Mouse (Mus musculus): ENCODE measurements around the gene Rpl36al. TPM values are rescaled to one million over a fixed set of nuclear protein-coding genes. Genes with fewer than 3 reads are reported as not detected.

The Rpl36al gene
- polyA plus RNA-seq (2021), result 455 TPM

DNA sequence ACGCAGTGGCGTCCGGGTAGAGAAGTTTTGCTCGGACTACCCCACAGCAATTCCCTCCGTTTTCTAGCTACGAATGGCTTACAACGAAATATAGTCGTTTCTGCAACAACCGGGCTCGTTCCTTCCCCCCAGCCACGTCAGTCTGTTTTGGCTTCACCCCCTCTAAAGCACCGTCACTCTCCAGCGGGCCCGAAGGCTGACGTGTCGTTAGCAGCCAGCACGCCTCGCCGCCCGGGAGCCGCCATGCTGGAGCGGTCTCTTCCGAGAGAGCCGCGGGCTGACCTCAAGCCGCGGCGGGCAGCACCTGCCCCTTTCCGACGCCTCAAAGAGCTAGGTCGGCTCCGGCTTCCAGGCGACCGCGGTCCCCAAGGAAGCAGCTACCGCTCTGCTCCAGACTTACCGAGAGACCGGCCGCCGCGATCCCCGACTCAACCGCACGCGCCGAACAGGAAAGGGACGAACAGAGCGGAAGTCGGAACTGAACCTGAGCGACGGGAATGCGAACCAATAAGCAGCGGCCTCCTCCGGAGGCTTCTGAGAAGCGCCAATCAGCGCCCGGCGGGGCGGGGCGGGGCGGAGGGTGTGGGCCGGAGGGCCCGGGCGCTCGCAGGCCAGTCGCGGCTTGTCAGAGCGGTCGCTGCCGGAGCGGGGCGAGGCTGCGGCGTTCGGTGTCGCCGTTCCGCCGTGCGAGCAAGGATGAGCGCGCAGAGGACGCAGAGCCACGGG is at the start of gene Rpl36al, which contains the start of gene Mgat2:
TSS of gene Rpl36al (minus strand) at position 501 of the 726 bp plus-strand sequence.
TSS of gene Mgat2 (plus strand) at position 575 of the 726 bp plus-strand sequence.
- ATAC-seq, result peak; percentile 98
- DNase-seq (ENCODE audit: low read depth, low spot score), result peak; percentile 89
- no peak for TF ChIP-seq CTCF (IDR thresholded peaks at IDR 0.05)
- in situ Hi-C loops (cut with MboI; ENCODE audit: low pct_unique_long_range_greater_than_20kb), result no loop called here
- no peaks in the 10 kb centered on the region for H3K27me3 ChIP-seq
- POLR2A ChIA-PET, result interaction anchor here (0.6 to 1.6 kb wide), 4 partner anchors 8 to 511 kb away, joined by 3 to 6 read pairs (median 4); partner anchors contain the start of gene Gm49383
- CTCF ChIA-PET, result no interaction called here

DNA sequence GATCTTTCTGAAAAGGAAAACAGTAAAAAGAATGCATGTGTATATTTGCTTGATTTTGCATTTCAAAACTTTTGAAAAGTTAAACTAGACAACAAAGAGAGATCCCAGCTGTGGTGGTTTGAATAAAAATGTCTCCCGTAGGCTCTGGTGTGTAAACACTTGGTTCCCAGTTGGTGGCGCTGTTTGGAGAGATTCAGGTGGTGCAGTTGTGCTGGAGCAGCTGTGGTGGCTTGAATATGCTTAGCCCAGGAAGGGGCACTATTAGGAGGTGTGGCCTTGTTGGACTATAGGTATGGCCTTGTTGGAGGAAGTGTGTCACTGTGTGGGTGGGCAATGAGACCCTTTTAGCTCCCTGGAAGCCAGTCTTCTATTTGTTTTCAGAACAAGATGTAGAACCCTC is 45.4 kb upstream of the Rpl36al start:
- CTCF ChIA-PET, result interaction anchor here (1.6 kb wide), 1 partner anchor 12 kb away, joined by 6 read pairs; the partner anchor contains the start of gene Klhdc1
- ATAC-seq (no peak), DNase-seq (ENCODE audit: low read depth, low spot score) (no peak)
- in situ Hi-C loops (cut with MboI; ENCODE audit: low pct_unique_long_range_greater_than_20kb), result no loop called here
- POLR2A ChIA-PET, result no interaction called here
- peak; percentile 34 for TF ChIP-seq CTCF (IDR thresholded peaks at IDR 0.05)
- H3K27me3 ChIP-seq, result no peaks in the 10 kb centered on the region

DNA sequence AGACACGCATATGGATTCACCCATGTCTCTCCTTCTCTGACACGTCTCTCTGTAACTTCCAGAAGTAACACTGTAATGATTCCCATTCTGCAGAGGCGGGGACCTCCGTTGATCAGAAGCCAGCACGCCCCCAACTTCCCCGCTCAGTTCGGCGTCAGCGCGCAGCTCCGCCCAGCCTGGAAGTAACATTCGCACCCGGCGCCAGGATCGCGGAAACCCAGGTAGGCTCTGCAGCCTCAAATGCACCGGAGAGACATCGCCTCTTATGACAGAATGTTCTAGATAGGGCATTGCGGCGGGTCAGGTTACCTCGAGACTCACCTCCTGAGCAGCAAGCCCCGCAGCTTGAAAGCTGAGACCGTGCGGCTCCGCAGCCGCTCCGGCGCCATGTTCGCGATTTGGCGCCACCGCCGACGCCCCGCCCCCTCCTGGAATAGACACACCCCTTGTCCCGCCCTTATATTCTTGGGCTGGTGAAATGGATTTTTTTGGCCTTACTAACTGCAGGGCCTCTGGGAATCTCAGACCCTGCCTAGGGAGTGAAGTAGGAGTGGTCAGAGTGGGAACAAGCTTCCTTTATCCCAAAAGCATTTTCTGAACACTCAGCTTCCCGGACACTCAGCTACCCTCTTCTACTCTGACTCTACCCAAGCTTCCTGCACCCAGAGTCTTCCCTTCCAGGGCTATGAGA is 44.0 kb upstream of the Rpl36al start, which contains the start of gene Pole2:
TSS of gene Pole2 (minus strand) at position 420 of the 691 bp plus-strand sequence.
- DNase-seq (ENCODE audit: low read depth, low spot score), result no peak
- TF ChIP-seq CTCF (IDR thresholded peaks at IDR 0.05), result no peak
- ChIA-PET CTCF (no interaction called here), POLR2A (interaction anchor here (1.0 kb wide), 1 partner anchor 14 kb away, joined by 4 read pairs; no protein-coding TSS in a partner anchor)
- in situ Hi-C loops (cut with MboI; ENCODE audit: low pct_unique_long_range_greater_than_20kb), result no loop called here
- H3K27me3 ChIP-seq, result no peaks in the 10 kb centered on the region
- ATAC-seq, result peak; percentile 92

DNA sequence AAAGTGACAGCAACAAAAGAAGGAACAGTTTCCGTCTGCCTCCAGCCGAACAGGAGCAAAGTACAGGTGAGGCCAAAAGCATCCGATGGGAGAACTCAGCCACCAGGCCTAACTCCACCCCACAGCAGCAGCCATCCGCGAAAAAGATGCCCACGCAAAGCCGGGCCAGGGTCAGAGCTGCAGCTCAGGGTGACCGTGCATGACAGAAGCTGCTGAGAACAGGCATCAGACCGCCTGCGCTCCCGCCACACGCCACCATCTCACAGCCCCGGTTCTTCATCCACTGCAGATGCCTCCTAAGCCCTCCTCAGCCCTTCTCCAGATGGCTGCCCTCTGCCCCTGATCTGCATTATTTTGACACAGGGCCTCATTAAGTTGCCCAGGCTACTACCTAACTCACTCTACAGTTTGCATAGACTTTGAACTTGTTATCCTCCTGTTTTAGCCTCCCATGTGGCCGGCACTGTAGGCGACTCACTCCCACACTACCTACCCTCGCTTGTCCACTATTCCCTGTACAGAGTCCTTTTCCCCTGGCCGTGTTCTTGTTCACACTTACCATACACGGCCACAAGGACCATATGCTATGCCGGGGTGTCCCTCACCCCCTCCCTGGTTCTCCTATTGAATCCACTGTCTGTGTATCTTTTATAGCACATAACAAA is 36.9 kb upstream of the Rpl36al start:
- no peaks in the 10 kb centered on the region for H3K27me3 ChIP-seq
- POLR2A ChIA-PET, result no interaction called here
- no peak for ATAC-seq
- in situ Hi-C loops (cut with MboI; ENCODE audit: low pct_unique_long_range_greater_than_20kb), result loop anchor here (25.0 kb wide), 1 partner anchor 367 kb away; the partner anchor contains the start of gene Vcpkmt
- no peak for DNase-seq (ENCODE audit: low read depth, low spot score)
- no peak for TF ChIP-seq CTCF (IDR thresholded peaks at IDR 0.05)
- CTCF ChIA-PET, result no interaction called here

DNA sequence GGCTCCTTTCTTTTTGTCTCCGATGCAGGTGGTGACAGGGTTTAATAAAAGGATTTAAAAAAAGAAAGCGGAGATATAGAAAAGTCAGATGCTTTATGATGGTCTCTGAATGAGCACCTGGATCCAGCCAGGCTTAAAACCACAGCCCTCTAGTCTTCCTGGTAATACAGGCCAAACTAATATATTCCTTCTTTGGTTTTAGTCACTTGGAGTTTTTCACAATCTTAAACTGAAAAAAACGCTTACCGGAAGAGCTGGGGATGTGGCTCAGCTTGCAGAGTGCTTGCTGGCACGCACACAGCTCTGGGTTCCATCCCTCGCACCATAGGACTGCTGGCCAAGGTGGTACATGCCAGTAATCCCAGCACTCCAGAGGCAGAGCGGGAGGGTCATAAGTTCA is 32.7 kb upstream of the Rpl36al start:
- H3K27me3 ChIP-seq, result no peaks in the 10 kb centered on the region
- TF ChIP-seq CTCF (IDR thresholded peaks at IDR 0.05), result no peak
- ChIA-PET CTCF (no interaction called here), POLR2A (no interaction called here)
- no peak for DNase-seq (ENCODE audit: low read depth, low spot score)
- no peak for ATAC-seq
- in situ Hi-C loops (cut with MboI; ENCODE audit: low pct_unique_long_range_greater_than_20kb), result loop anchor here (25.0 kb wide), 1 partner anchor 371 kb away; the partner anchor contains the start of gene Vcpkmt

DNA sequence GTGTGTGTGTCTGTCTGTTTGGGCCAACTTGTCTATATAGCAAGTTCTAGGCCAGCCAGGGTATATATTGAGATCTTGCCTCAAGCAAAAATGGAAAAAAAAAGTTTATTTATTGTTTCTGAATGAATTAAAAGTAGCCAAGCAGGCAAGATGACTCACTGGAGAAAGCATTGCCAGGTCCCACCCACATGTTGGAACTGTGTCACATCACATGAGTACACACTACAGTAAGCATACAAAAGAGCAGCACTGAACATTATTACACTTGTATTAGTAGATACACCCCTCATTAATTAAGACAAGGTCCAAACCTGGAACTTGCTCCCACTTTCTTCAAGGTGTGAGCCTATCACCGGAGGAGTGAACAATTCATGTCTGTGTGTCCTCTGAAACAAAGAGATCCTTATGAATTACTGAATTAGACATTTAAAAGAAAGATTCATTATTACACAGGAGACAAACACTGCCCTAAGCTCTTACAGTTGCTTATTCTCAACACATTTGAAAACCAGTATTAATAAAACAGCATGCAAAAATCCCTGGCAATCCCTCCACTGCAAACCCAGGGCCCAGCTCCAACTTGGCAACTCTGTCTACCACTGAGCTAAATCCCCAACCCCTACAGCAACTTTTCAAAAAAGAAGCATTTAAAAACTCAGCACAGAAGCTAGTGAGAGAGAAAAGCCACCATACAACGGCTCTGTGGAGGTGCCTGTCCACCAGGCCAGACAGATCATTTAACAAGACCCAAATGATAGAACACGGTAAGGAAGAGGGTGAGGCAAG is 31.3 kb upstream of the Rpl36al start:
- TF ChIP-seq CTCF (IDR thresholded peaks at IDR 0.05), result no peak
- CTCF ChIA-PET, result no interaction called here
- POLR2A ChIA-PET, result interaction anchor here (0.6 kb wide), 1 partner anchor 87 kb away, joined by 3 read pairs; no protein-coding TSS in a partner anchor
- ATAC-seq (no peak), DNase-seq (ENCODE audit: low read depth, low spot score) (no peak)
- H3K27me3 ChIP-seq, result no peaks in the 10 kb centered on the region
- in situ Hi-C loops (cut with MboI; ENCODE audit: low pct_unique_long_range_greater_than_20kb), result loop anchor here (5.0 to 25.0 kb wide), 2 partner anchors 92 to 372 kb away; partner anchors contain the start of gene Vcpkmt

DNA sequence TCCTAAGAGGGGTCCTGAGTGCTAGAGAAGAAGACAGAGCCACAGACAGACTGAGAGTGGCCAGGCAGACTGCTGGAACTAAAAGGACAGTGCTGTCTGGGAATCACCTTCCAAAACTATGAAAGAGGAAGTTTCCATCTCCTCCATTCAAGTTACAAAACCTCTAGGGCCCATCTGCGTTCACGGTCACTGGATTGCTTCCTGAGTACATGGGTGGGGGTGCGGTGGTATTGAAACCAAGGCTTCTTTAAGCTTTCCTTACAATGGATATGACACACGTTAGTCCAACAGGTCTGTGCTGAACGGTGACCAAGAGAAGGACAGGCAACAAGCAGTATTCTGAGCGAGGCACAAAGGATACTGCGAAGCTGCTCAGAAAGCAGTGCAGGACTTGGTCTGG is 30.5 kb upstream of the Rpl36al start:
- no peak for DNase-seq (ENCODE audit: low read depth, low spot score)
- ChIA-PET POLR2A (no interaction called here), CTCF (no interaction called here)
- no peak for TF ChIP-seq CTCF (IDR thresholded peaks at IDR 0.05)
- in situ Hi-C loops (cut with MboI; ENCODE audit: low pct_unique_long_range_greater_than_20kb), result loop anchor here (5.0 to 25.0 kb wide), 2 partner anchors 93 to 373 kb away; partner anchors contain the start of gene Vcpkmt
- H3K27me3 ChIP-seq, result no peaks in the 10 kb centered on the region
- ATAC-seq, result no peak

DNA sequence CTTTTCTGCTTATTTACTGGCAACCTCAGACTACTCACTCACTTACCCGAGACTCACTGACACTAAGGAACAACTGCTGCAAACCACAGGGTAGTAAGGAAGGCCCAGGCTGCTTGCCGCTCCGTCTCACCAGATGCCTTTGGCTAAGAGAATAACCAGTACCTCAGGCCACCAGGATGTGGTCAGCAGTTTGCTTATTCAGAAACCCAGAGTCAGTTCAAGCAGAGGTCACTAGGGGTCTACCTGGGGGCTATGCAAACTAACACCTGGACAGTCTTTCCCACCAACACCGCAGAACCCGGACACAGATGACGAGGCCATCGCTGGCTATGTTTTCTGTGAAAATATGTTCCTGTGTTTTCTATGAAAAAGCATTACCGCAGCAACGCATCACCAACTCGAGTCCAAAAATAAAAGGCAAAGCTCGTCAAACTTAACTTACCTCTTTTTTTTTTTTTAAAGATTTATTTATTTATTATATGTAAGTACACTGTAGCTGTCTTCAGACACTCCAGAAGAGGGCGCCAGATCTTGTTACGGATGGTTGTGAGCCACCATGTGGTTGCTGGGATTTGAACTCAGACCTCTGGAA is 29.4 kb upstream of the Rpl36al start:
- ChIA-PET POLR2A (no interaction called here), CTCF (no interaction called here)
- in situ Hi-C loops (cut with MboI; ENCODE audit: low pct_unique_long_range_greater_than_20kb), result loop anchor here (5.0 to 25.0 kb wide), 2 partner anchors 94 to 374 kb away; partner anchors contain the start of gene Vcpkmt
- ATAC-seq (no peak), DNase-seq (ENCODE audit: low read depth, low spot score) (no peak)
- H3K27me3 ChIP-seq, result no peaks in the 10 kb centered on the region
- TF ChIP-seq CTCF (IDR thresholded peaks at IDR 0.05), result peak; percentile 42

DNA sequence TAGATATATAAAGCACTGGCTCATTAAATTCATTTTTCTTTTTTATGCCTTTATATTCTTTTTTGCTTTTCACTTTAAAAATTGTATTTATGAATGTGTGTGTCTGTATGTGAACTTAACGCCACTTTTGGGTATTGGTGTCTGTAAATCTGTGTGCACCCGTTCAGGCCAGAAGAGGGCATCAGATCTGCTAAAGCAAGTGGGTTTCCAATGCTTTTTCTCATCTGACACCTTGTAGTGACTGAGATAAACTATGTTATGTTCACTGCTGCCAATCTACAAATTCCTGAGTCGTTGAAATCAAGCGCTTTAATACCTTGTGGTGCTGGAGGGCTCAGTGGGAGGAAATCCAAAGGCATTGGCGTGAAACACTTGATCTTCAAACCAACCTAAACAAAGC is 27.2 kb upstream of the Rpl36al start:
- CTCF ChIA-PET, result no interaction called here
- in situ Hi-C loops (cut with MboI; ENCODE audit: low pct_unique_long_range_greater_than_20kb), result loop anchor here (5.0 to 25.0 kb wide), 2 partner anchors 96 to 376 kb away; partner anchors contain the start of gene Vcpkmt
- TF ChIP-seq CTCF (IDR thresholded peaks at IDR 0.05), result peak; percentile 49
- ATAC-seq, result no peak
- H3K27me3 ChIP-seq, result no peaks in the 10 kb centered on the region
- POLR2A ChIA-PET, result no interaction called here
- DNase-seq (ENCODE audit: low read depth, low spot score), result no peak
